Mouse (Mus musculus) urinary bladder, postnatal 36 days (tissue): ENCODE measurements around the gene Elovl6.
A peak's percentile ranks its signal among the peaks of the same experiment; 100 is the strongest.

Experiments
- DNase-seq, 2 experiments: peaks; one replicate each; pipeline ENCODE4 v3.0.0; 2022; ENCODE audit warnings: low spot score in 2 of 2, mixed read lengths in 1 of 2

The Elovl6 gene

GRCm38 (mm10) chr3:129605487-129605886, 73.3 kb downstream of the Elovl6 start:
- DNase-seq: no peak

DNA sequence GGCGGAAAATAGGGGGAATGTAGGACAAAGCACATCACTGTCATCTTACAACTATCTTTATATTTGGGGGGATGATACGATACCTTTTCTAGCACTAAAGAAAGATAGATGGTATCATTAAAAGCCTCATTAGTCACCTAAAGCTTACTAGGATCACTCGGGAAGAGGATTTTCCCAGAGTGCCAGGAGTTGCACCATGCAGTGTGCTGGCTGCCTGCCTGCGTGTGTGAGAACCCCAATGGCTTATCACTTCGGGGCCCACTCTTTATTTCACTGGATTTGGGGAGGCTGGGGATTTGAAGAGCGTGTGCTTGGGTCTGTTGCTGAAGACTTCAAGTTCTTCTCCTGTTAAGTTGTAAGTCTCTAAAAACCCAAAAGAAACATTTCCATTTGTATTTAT, 73.8 kb downstream of the Elovl6 start:
- no peak for DNase-seq

- DNase-seq: no peak
Measured at GRCm38 (mm10) chr3:129611626-129612025, 79.5 kb downstream of the Elovl6 start.

DNA sequence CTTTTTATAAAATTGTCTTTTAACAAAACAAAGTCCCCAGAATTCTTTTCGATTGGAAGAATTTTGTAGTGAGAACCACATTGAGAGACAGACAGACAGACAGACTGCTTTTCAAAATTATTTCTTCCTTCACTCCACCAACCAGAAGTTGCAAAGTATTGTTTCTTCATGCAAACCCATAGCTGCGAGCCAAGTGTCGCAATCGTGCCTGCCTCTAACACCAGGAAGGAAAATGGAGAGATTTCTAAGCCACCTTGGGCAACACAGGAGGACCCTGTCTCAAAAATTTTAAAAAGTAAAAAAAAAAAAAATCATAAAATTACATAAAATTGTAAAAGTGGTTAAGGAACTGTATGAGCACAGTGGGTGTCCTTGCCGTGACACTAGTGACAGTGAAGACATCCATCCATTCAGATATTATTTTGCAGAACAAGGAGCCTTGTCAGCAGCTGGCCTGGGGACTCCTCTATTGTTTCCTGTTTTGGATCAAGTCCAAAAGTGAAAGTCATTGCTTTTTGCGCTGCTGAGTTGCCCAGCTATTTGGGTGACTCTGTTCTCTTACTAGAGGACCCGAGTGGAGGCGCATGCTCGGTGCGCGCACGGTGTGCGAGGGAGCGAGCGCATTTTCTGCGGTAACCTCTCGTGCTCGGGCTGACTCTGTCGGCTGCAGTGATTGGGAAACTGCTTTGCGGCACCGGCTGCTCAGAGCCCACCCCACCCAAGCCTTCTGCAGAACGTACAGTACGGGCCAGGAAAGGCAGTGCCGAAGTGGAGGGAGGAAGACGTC, 80.3 kb downstream of the Elovl6 start:
- peak in 1 of 2 experiments; percentile 36 for DNase-seq

DNA sequence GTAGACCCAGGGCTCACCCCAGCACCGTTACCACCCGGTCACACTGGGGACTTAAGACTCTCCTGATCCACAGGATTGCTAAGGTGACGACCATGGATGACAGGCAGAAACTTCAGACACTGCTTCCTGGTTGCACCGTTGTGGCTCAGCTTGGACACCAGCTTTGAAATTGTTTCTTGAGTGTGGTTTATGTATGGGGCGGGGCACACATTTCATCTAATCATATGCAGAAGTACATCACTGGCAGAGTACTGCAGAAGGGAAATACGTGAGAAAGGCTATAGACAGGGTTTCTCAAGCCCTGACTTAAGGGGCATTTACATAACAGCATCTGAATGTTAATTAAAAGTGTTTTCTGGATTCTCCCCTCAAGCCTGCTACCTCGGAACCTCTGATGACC, 81.6 kb downstream of the Elovl6 start:
- DNase-seq: no peak

GRCm38 (mm10) chr3:129614216-129614615, 82.1 kb downstream of the Elovl6 start:
- no peak for DNase-seq

- no peak for DNase-seq
Measured at GRCm38 (mm10) chr3:129617450-129617849, 85.3 kb downstream of the Elovl6 start.

- DNase-seq: no peak
Measured at GRCm38 (mm10) chr3:129619194-129619775, 87.1 kb downstream of the Elovl6 start.

DNA sequence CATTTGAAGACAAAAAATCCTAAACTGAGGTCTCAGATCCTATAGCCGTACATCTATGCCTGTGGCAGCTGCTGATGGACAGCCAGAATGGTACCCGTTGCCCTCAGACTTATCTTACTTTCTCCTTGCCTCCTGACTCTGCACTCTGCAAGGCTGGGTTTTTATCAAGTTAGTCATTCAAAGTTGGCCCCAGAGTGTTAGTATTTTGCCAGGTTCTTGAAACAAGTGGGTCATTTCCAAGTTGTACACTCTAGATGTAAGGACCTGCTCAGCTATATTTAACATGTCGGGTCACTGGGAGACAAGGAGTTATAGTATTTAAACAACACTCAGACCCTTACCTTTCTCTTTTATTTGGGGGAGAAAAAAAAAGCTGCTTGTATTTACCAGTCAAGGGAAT, 88.6 kb downstream of the Elovl6 start:
- DNase-seq: no peak

DNA sequence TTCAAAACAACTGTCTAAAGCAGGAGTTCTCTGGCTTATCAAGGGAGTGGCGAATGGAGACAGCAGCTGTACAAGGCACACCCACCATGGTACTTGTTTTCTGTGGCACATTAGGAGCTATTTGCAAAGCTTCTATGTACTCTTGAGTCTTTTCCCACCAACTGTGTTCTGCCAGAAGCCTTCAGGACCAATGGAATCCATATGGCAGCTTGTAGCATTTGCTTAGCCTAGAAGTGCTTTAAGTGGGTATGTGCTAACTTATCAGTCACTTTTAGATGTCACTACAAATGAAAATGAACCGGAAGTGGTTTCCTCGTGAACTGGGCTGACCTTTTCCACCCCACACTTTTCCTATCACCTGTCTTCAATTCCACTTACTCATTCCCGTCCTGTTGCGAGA, 89.1 kb downstream of the Elovl6 start:
- DNase-seq: no peak

DNA sequence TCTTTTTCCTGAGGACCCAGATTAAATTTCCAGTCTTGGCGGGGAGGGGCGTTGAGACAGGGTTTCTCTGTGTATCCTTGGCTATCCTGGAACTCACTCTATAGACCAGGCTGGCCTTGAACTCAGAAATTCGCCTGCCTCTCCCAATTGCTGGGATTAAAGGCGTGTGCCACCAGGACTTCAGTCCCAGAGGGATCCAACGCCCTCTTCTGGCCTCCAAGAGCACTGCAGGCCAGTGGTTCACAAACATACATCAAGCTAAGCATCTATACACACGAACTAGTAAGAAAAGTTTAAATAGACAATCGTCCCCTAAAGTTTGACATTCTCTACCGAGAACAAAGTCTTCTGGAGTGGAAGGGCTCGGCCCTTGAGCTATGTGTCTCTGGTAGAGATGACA, 90.0 kb downstream of the Elovl6 start:
- DNase-seq: no peak

- no peak for DNase-seq
Measured at GRCm38 (mm10) chr3:129622705-129623104, 90.5 kb downstream of the Elovl6 start.

DNA sequence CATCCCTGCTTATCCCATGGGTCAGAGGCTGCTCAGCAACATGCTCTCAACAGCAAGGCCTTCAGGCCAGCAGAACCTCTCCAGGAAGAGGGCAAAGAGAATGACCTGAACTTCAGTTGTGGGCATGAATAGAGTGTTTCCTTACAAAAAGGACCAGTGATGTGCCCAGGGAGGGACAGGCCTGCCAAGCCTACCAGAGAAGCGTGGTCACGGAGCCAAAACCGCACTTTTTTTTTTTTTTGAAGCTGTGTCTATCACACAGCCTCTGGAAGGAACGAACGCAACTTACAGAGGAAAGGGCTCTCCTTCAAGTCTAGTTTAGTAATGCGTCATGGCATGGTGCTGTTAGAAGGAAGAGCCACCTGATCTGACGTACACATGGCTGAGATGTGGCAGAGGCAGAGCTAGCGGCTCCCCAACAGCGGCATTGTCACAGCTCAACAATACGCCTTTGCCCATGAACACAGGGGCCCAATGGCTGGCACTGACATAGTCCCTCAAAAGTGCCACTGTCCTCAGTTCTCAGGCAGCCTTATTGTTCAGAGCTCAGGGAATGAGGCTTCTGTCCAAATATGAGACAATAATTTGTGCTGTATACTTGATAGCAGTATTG, 92.1 kb downstream of the Elovl6 start:
- no peak for DNase-seq

GRCm38 (mm10) chr3:129627281-129627680, 95.1 kb downstream of the Elovl6 start:
- no peak for DNase-seq

DNA sequence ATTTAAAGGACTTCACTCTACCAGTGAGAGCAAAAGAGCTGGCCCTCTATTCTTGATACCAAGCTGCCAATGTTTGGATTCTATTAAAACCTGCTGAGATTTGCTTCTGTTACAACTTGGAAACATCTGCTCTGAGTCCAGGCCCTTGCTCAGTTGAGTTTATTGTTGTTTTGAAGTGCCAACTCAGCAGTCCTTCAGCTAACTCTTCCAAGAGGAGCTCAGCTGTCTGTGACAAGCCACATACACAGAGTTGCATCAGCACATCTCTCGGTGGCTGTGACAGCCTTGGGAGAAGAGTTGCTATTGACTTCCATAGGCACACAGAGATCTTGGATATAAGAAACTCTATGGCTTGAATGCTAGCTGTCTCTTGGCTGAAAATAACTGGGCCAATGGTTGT, 98.9 kb downstream of the Elovl6 start:
- DNase-seq: no peak

- DNase-seq: no peak
Measured at GRCm38 (mm10) chr3:129631857-129632256, 99.7 kb downstream of the Elovl6 start.

GRCm38 (mm10) chr3:129633518-129633917, 101.4 kb downstream of the Elovl6 start:
- DNase-seq: no peak

DNA sequence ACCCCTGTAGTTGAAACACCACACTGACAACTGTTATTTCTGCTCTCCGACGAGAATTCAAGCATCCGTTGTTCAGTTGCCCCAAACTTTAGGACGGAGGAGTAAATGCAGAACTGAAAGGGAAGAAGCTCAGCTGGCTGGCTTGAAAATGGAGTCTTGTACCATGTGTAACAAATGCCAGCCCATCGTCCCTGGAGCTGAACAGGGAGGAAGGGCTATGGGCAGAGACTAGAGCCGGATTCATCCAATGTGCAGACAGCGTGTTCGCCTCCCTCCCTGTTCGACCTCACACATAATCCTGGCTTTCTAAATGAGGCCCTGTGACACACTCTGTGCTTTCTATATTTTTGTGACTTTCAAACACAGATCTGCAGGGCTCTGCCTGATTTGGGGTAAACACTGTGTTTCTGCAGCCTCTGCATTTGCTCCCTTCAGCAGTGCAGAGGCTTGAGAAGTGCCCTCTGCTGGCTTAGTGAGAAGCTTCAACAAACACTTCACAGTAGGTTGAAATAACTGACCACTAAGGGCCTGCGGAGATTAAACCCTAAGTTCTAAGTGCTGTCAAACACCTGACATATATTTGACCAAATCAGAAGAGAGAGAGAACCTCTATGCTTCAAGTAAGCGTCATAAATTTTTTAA, 102.2 kb downstream of the Elovl6 start:
- peak in 1 of 2 experiments; percentile 15 for DNase-seq

GRCm38 (mm10) chr3:129637446-129637845, 105.3 kb downstream of the Elovl6 start:
- DNase-seq: no peak

GRCm38 (mm10) chr3:129639701-129640100, 107.5 kb downstream of the Elovl6 start:
- no peak for DNase-seq

DNA sequence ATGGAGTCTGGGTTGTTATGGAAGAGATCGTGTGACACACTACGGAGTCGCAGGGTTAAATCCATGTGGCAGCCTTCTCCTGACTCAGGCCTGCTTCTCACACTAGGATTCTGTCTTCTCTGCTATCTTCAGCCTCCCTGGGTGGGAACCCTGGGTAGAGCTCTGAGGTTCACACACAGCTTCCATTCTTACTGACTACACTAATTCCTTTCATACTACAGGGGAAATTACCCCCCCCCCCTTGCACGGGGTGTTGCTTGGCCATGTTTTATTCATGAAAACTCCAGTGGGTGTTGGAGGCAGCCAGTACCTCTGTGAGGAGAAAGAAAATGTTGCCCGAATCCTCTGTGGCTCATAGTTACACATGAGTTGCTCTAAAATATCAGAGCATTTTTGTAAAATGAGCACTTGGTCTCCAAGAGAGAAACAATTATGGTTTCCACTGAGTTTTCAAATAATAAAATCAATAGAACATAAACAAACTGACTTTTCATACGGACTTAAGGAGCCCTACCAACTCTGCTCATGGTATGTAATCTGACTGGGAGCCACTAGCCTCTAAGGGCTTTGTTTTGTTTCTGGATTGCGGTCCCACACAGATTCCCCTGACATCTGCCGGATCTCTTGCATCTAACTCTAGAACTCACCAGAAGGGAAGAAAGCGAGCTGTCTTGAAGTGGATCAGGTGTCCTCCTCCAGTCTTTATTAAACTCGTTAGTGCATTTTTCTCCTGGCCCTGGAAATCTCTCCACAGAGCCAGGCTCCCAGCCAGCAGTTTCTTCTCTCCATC, 108.3 kb downstream of the Elovl6 start:
- DNase-seq: no peak

GRCm38 (mm10) chr3:129641621-129642020, 109.5 kb downstream of the Elovl6 start:
- DNase-seq: no peak
